Mouse (Mus musculus) Patski (cell line): ENCODE results near the gene Rab11fip3. TPM values are rescaled to one million over a fixed set of nuclear protein-coding genes. Genes with fewer than 3 reads are reported as not detected.
"Not testable (repeated sequence)": the region's sequence is repeated elsewhere in the genome, so short reads cannot be mapped to it uniquely, and the experiment has no call there.

ENCODE experiments used
- ATAC-seq: fragments of 100-300 bp; one replicate; pipeline ENCODE4 v1.8.0; 2021
- CTCF ChIA-PET: fragments of 350-600 bp; sonication (Branson Sonifier 250); formaldehyde crosslinking; loops from one replicate; lab custom pipeline; 2022; ENCODE audit warnings: inconsistent platforms; lab: Charles Lee
- POLR2A ChIA-PET: fragments of 350-600 bp; sonication (Branson Sonifier 250); formaldehyde crosslinking; loops from one replicate; lab custom pipeline; 2022; ENCODE audit warnings: antibody characterized with exemption, inconsistent platforms; lab: Charles Lee
- DNase-seq: peaks from one replicate; pipeline ENCODE4 v3.0.0-alpha.2; 2011; ENCODE audit warnings: low read depth, low spot score
- H3K27me3 ChIP-seq: fragments of 371-371 bp; one replicate; pipeline ENCODE4 v1.5.1; 2021
- CTCF ChIP-seq: fragments of 100-300 bp; IDR thresholded peaks from one replicate; pipeline ENCODE4 v1.5.1; 2021
- in situ Hi-C: fragments of 300-500 bp; cut with MboI; formaldehyde crosslinking; loops from 3 replicates; pipeline ENCODE4 v1.11.1; 2018; ENCODE audit warnings: low pct_unique_long_range_greater_than_20kb, mixed read lengths
- polyA plus RNA-seq: library from polyadenylated mRNA; unstranded; gene quantifications from one replicate; pipeline ENCODE4 v1.2.3, GENCODE M21; 2021

Gene Rab11fip3
- polyA plus RNA-seq, result 35.9 TPM

DNA sequence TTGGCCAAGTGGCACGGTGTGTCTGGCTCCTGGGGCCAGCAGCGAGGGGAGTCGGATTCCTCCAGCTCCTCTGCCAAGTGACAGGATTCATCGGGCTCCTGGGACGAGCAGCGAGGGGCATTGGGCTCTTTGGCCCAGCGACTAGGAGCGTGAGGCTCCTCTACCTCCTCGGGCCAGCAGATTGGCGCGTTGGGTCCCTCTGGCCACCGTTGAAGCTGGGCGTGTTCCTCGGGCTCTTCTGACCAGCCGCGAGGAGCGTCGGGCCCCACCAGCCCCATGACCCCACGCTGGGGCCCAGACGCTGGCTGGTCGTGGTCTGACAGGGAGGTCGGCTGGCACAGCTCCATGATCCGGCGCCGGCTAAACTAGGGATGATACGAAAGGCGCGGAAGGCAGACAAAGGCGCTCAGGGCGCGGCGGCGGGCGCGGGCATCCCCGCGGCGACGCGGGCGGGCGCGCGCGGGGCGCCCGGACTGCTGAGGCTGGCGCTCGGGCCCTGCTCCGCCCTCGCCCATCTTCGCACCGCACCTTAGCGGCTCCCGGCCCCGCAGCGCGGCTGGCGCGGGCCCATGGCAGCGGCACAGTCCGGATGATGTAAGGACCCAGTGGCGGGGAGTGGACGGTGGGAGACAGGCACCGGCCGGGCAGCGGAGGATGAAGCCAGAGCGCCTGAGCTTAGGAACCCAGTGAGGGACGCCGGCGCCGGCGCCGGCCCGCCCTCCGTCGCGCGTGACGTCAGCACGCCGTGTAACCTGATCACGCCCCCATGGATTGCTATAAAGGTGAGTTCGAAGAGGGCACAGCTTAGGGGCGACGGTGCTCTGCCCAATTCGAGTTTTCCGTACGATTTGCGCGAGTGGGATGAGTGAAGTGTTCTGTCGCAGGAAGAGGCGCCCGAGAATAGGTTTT lies at the start of gene Rab11fip3:
Rab11fip3 (minus strand) TSS at position 725 of the 909 bp plus-strand sequence.
- TF ChIP-seq CTCF, result no peak
- no peaks in the 10 kb centered on the region for H3K27me3 ChIP-seq
- ChIA-PET POLR2A (interaction anchor here (0.7 to 1.5 kb wide), 8 partner anchors 9 to 163 kb away, joined by 3 to 4 read pairs (median 3); no protein-coding TSS in a partner anchor), CTCF (interaction anchor here (0.8 to 1.7 kb wide), 2 partner anchors 13 to 27 kb away, joined by 3 to 4 read pairs; no protein-coding TSS in a partner anchor)
- in situ Hi-C loops, result no loop called here
- DNase-seq (peak; percentile 56), ATAC-seq (peak; percentile 60)

- CTCF ChIA-PET, result interaction anchor here (1.3 kb wide), 1 partner anchor 127 kb away, joined by 4 read pairs; the partner anchor contains the start of gene Fam234a
- DNase-seq (no peak), ATAC-seq (no peak)
- H3K27me3 ChIP-seq, result no peaks in the 10 kb centered on the region
- POLR2A ChIA-PET, result no interaction called here
- in situ Hi-C loops, result no loop called here
- TF ChIP-seq CTCF, result no peak
These were observed 47.3 kb upstream of the Rab11fip3 start for GRCm38 (mm10) chr17:26116503-26117258.

- ChIA-PET CTCF (interaction anchor here (1.2 kb wide), 1 partner anchor 105 kb away, joined by 4 read pairs; no protein-coding TSS in a partner anchor), POLR2A (no interaction called here)
- H3K27me3 ChIP-seq, result no peaks in the 10 kb centered on the region
- in situ Hi-C loops, result no loop called here
- DNase-seq (no peak), ATAC-seq (no peak)
- no peak for TF ChIP-seq CTCF
These were observed 46.7 kb upstream of the Rab11fip3 start for GRCm38 (mm10) chr17:26115956-26116487.

- no peak for ATAC-seq
- CTCF ChIA-PET, result interaction anchor here (1.1 to 1.2 kb wide), 2 partner anchors 10 to 106 kb away, joined by 3 to 4 read pairs; no protein-coding TSS in a partner anchor
- DNase-seq, result no peak
- no peak for TF ChIP-seq CTCF
- in situ Hi-C loops, result no loop called here
- H3K27me3 ChIP-seq, result no peaks in the 10 kb centered on the region
- POLR2A ChIA-PET, result no interaction called here
These were observed 46.0 kb upstream of the Rab11fip3 start for GRCm38 (mm10) chr17:26115205-26115898.

- H3K27me3 ChIP-seq, DNase-seq, POLR2A ChIA-PET, ATAC-seq, in situ Hi-C loops: not testable (repeated sequence)
- CTCF ChIA-PET, result interaction anchor here (1.1 to 1.3 kb wide), 3 partner anchors 9 to 129 kb away, joined by 3 to 4 read pairs (median 4); partner anchors contain the start of gene Fam234a
These were observed 45.1 kb upstream of the Rab11fip3 start for GRCm38 (mm10) chr17:26114461-26114860.

GRCm38 (mm10) chr17:26114061-26114460 lies 44.7 kb upstream of the Rab11fip3 start:
- DNase-seq, result no peak
- in situ Hi-C loops, result no loop called here
- ChIA-PET CTCF (interaction anchor here (1.3 to 1.9 kb wide), 2 partner anchors 105 to 129 kb away, joined by 4 read pairs; partner anchors contain the start of gene Fam234a), POLR2A (interaction anchor here (1.2 kb wide), 1 partner anchor 11 kb away, joined by 3 read pairs; no protein-coding TSS in a partner anchor)
- TF ChIP-seq CTCF, result no peak
- no peak for ATAC-seq
- H3K27me3 ChIP-seq, result no peaks in the 10 kb centered on the region

GRCm38 (mm10) chr17:26113181-26113948 lies 44.0 kb upstream of the Rab11fip3 start, which contains the start of gene Tmem8:
TSS of gene Tmem8 (plus strand) at chr17:26113299.
- DNase-seq (no peak), ATAC-seq (peak; percentile 23)
- ChIA-PET CTCF (interaction anchor here (1.3 to 1.9 kb wide), 3 partner anchors 12 to 130 kb away, joined by 4 read pairs; partner anchors contain the start of gene Fam234a), POLR2A (interaction anchor here (0.5 to 1.2 kb wide), 2 partner anchors 11 to 93 kb away, joined by 3 to 5 read pairs; no protein-coding TSS in a partner anchor)
- H3K27me3 ChIP-seq, result no peaks in the 10 kb centered on the region
- in situ Hi-C loops, result no loop called here
- no peak for TF ChIP-seq CTCF

DNA sequence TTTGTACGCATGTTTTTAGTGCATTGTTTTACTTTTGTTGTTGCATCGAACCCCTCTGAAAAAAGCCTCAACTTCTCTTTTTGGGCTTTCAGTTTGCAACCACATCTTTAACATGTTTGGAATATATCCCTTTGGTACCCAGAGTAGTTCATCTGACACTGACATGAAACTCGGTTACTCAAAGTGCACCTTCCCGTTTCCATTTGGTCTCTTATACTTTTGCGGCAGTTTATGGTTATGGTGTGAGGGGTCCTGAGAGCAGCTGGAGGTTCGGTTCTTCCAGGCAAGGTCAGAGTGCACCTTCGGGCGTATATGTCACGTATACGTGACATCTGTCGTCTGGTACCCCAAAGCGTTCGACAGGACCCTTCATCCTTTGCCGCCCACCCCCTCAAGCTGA lies 43.4 kb upstream of the Rab11fip3 start:
- no peak for ATAC-seq
- H3K27me3 ChIP-seq, result no peaks in the 10 kb centered on the region
- ChIA-PET POLR2A (interaction anchor here (0.6 to 1.2 kb wide), 2 partner anchors 10 to 825 kb away, joined by 3 read pairs; no protein-coding TSS in a partner anchor), CTCF (interaction anchor here (1.3 to 1.9 kb wide), 2 partner anchors 12 to 103 kb away, joined by 4 read pairs; no protein-coding TSS in a partner anchor)
- no peak for DNase-seq
- in situ Hi-C loops, result no loop called here
- TF ChIP-seq CTCF, result no peak
